Mouse (Mus musculus): ENCODE data around the gene Havcr2. TPM values are rescaled to one million over a fixed set of nuclear protein-coding genes. Genes with fewer than 3 reads are reported as not detected.
A peak's percentile ranks its signal among the peaks of the same experiment; 100 is the strongest.
"Not testable (repeated sequence)": the region's sequence is repeated elsewhere in the genome, so short reads cannot be mapped to it uniquely, and the experiment has no call there.

The Havcr2 gene
- total and polyA plus RNA-seq, 3 experiments = 2.4 to 185 (median 51.6) TPM

- DNase-seq (ENCODE audit: low spot score) = no peak
- no peak for ATAC-seq (ENCODE audit: extremely low read depth, insufficient number of reproducible peaks, low FRiP score, poor library complexity, severe bottlenecking)
- Histone ChIP-seq H3K27me3 (ENCODE audit: insufficient read depth, low read length) (0 out of 2 replicates have a peak, but pooled peaks cover 3% of the 10 kb centered on the region), H3K9me3 (replicated peaks) (no peaks in the 10 kb centered on the region), H3K4me3 (ENCODE audit: low read depth, low read length) (no peak overlapping the region), H3K36me3 (replicated peaks) (no peaks in the 10 kb centered on the region), H3K4me1 (ENCODE audit: insufficient read depth, low read depth, low read length) (no peaks in the 10 kb centered on the region)
- no peak for TF ChIP-seq TAL1 (conservative IDR thresholded peaks at IDR 0.05; ENCODE audit: low read depth, low read length)
- no peak for TF ChIP-seq GATA2 (IDR thresholded peaks at IDR 0.05; ENCODE audit: borderline replicate concordance, low read depth, low read length)
- no peak for TF ChIP-seq GATA1 (IDR thresholded peaks at IDR 0.05; ENCODE audit: borderline replicate concordance, low read length)
- no peak for TF ChIP-seq POLR2AphosphoS5 (IDR thresholded peaks at IDR 0.05; ENCODE audit: insufficient replicate concordance, low read depth, low read length)
- TF ChIP-seq CTCF (IDR thresholded peaks at IDR 0.05; ENCODE audit: low read depth, low read length) = no peak
Observed at GRCm38 (mm10) chr11:46421086-46421888, 33.4 kb upstream of the Havcr2 start.

GRCm38 (mm10) chr11:46428131-46428530 lies 26.6 kb upstream of the Havcr2 start:
- not testable (repeated sequence) for H3K4me3 ChIP-seq (ENCODE audit: low read depth, low read length); H3K9me3 ChIP-seq (replicated peaks); H3K27me3 ChIP-seq (ENCODE audit: insufficient read depth, low read length); ATAC-seq (ENCODE audit: extremely low read depth, insufficient number of reproducible peaks, low FRiP score, poor library complexity, severe bottlenecking); DNase-seq (ENCODE audit: low spot score); H3K4me1 ChIP-seq (ENCODE audit: insufficient read depth, low read depth, low read length); H3K36me3 ChIP-seq (replicated peaks)

GRCm38 (mm10) chr11:46430123-46430522 lies 24.6 kb upstream of the Havcr2 start:
- ATAC-seq (ENCODE audit: extremely low read depth, insufficient number of reproducible peaks, low FRiP score, poor library complexity, severe bottlenecking) (no peak), DNase-seq (ENCODE audit: low spot score) (no peak)
- Histone ChIP-seq H3K4me1 (ENCODE audit: insufficient read depth, low read depth, low read length) (peaks cover under 1% of the 10 kb centered on the region; the same call in 1 of the 2 replicates), H3K27me3 (ENCODE audit: insufficient read depth, low read length) (no peaks in the 10 kb centered on the region), H3K9me3 (replicated peaks) (no peaks in the 10 kb centered on the region), H3K4me3 (ENCODE audit: low read depth, low read length) (no peak overlapping the region), H3K36me3 (replicated peaks) (no peaks in the 10 kb centered on the region)
- TF ChIP-seq CTCF (IDR thresholded peaks at IDR 0.05; ENCODE audit: low read depth, low read length) = no peak
- no peak for TF ChIP-seq GATA1 (IDR thresholded peaks at IDR 0.05; ENCODE audit: borderline replicate concordance, low read length)
- TF ChIP-seq TAL1 (conservative IDR thresholded peaks at IDR 0.05; ENCODE audit: low read depth, low read length) = no peak
- no peak for TF ChIP-seq POLR2AphosphoS5 (IDR thresholded peaks at IDR 0.05; ENCODE audit: insufficient replicate concordance, low read depth, low read length)
- TF ChIP-seq GATA2 (IDR thresholded peaks at IDR 0.05; ENCODE audit: borderline replicate concordance, low read depth, low read length) = no peak

- TF ChIP-seq TAL1 (conservative IDR thresholded peaks at IDR 0.05; ENCODE audit: low read depth, low read length) = no peak
- TF ChIP-seq CTCF (IDR thresholded peaks at IDR 0.05; ENCODE audit: low read depth, low read length) = peak; percentile 71
- ATAC-seq (ENCODE audit: extremely low read depth, insufficient number of reproducible peaks, low FRiP score, poor library complexity, severe bottlenecking) (peak; percentile 63), DNase-seq (ENCODE audit: low spot score) (peak; percentile 41)
- Histone ChIP-seq H3K4me1 (ENCODE audit: insufficient read depth, low read depth, low read length) (peaks cover 10% of the 10 kb centered on the region; the same call in 1 of the 2 replicates), H3K27me3 (ENCODE audit: insufficient read depth, low read length) (no peaks in the 10 kb centered on the region), H3K4me3 (ENCODE audit: low read depth, low read length) (no peak overlapping the region), H3K36me3 (replicated peaks) (no peaks in the 10 kb centered on the region), H3K9me3 (replicated peaks) (no peaks in the 10 kb centered on the region)
Observed at GRCm38 (mm10) chr11:46431129-46431528, 23.6 kb upstream of the Havcr2 start.

- ATAC-seq (ENCODE audit: extremely low read depth, insufficient number of reproducible peaks, low FRiP score, poor library complexity, severe bottlenecking) = no peak
- no peak overlapping the region for H3K4me3 ChIP-seq (ENCODE audit: low read depth, low read length)
- no peak for DNase-seq (ENCODE audit: low spot score)
- peaks cover 11% of the 10 kb centered on the region for H3K36me3 ChIP-seq (replicated peaks)
- TF ChIP-seq POLR2AphosphoS5 (IDR thresholded peaks at IDR 0.05; ENCODE audit: insufficient replicate concordance, low read depth, low read length) (no peak), GATA2 (IDR thresholded peaks at IDR 0.05; ENCODE audit: borderline replicate concordance, low read depth, low read length) (no peak), GATA1 (IDR thresholded peaks at IDR 0.05; ENCODE audit: borderline replicate concordance, low read length) (no peak), CTCF (IDR thresholded peaks at IDR 0.05; ENCODE audit: low read depth, low read length) (no peak), TAL1 (conservative IDR thresholded peaks at IDR 0.05; ENCODE audit: low read depth, low read length) (no peak)
- peaks cover 27% of the 10 kb centered on the region for H3K4me1 ChIP-seq (ENCODE audit: insufficient read depth, low read depth, low read length)
- H3K27me3 ChIP-seq (ENCODE audit: insufficient read depth, low read length) = no peaks in the 10 kb centered on the region
- H3K9me3 ChIP-seq (replicated peaks) = no peaks in the 10 kb centered on the region
Observed at GRCm38 (mm10) chr11:46435363-46435762, 19.4 kb upstream of the Havcr2 start.

- peaks cover 39% of the 10 kb centered on the region for H3K4me1 ChIP-seq (ENCODE audit: insufficient read depth, low read depth, low read length)
- no peaks in the 10 kb centered on the region for H3K27me3 ChIP-seq (ENCODE audit: insufficient read depth, low read length)
- TF ChIP-seq TAL1 (conservative IDR thresholded peaks at IDR 0.05; ENCODE audit: low read depth, low read length) (no peak), CTCF (IDR thresholded peaks at IDR 0.05; ENCODE audit: low read depth, low read length) (no peak), POLR2AphosphoS5 (IDR thresholded peaks at IDR 0.05; ENCODE audit: insufficient replicate concordance, low read depth, low read length) (no peak), GATA1 (IDR thresholded peaks at IDR 0.05; ENCODE audit: borderline replicate concordance, low read length) (no peak), GATA2 (IDR thresholded peaks at IDR 0.05; ENCODE audit: borderline replicate concordance, low read depth, low read length) (no peak)
- no peaks in the 10 kb centered on the region for H3K9me3 ChIP-seq (replicated peaks)
- peak within 1 kb of the TSS; percentile 94 for H3K4me3 ChIP-seq (ENCODE audit: low read depth, low read length)
- peaks cover 21% of the 10 kb centered on the region for H3K36me3 ChIP-seq (replicated peaks)
- peak; percentile 81 for ATAC-seq (ENCODE audit: extremely low read depth, insufficient number of reproducible peaks, low FRiP score, poor library complexity, severe bottlenecking)
- peak; percentile 92 for DNase-seq (ENCODE audit: low spot score)
Observed at GRCm38 (mm10) chr11:46436760-46437458, 17.8 kb upstream of the Havcr2 start, which contains the start of gene Med7. Med7 (plus strand) TSS chr11:46436925.
